Mouse (Mus musculus) myocyte (in vitro differentiated cells): Measurements from ENCODE around the gene Dusp28. TPM values are rescaled to one million over a fixed set of nuclear protein-coding genes. Genes with fewer than 3 reads are reported as not detected.

Source experiments
- H3K27me3 ChIP-seq: one replicate; pipeline ENCODE4 v1.6.1; 2011; ENCODE audit not compliant: control insufficient read depth, insufficient read depth, insufficient read length
- H3K36me3 ChIP-seq: one replicate; pipeline ENCODE4 v1.6.1; 2011; ENCODE audit not compliant: control insufficient read depth, insufficient read depth
- H3K4me2 ChIP-seq: one replicate; pipeline ENCODE4 v1.6.1; 2011; ENCODE audit warnings: low read depth, control low read depth
- H3K4me3 ChIP-seq: one replicate; pipeline ENCODE4 v1.5.1; 2011; ENCODE audit warnings: mild to moderate bottlenecking, control low read depth, moderate library complexity
- H3K79me2 ChIP-seq: one replicate; pipeline ENCODE4 v1.6.1; 2011; ENCODE audit not compliant: control insufficient read depth, insufficient read depth
- H3ac ChIP-seq: one replicate; pipeline ENCODE4 v1.6.1; 2011; ENCODE audit not compliant: control insufficient read depth, insufficient read length
- CEBPB ChIP-seq: IDR thresholded peaks from 2 replicates; pipeline ENCODE4 v1.6.1; 2011; ENCODE audit warnings: mild to moderate bottlenecking, moderate library complexity; ENCODE audit not compliant: poor library complexity, insufficient read depth, severe bottlenecking
- E2F4 ChIP-seq: IDR thresholded peaks from one replicate; pipeline ENCODE4 v1.6.1; 2011; ENCODE audit warnings: mild to moderate bottlenecking, control low read depth, moderate library complexity; ENCODE audit not compliant: insufficient read depth
- MAX ChIP-seq: IDR thresholded peaks from one replicate; pipeline ENCODE4 v1.6.1; 2011; ENCODE audit warnings: low read depth, mild to moderate bottlenecking, control low read depth
- MYOD1 ChIP-seq, 3 experiments: IDR thresholded peaks; one replicate each; pipeline ENCODE4 v1.6.1; 2011; ENCODE audit warnings: control low read depth in 2 of 3, low read depth in 2 of 3, mild to moderate bottlenecking in 2 of 3, moderate library complexity in 1 of 3; ENCODE audit not compliant: insufficient read length in 2 of 3, control insufficient read depth in 1 of 3
- MYOG ChIP-seq, 3 experiments: IDR thresholded peaks; one replicate each; pipeline ENCODE4 v1.6.1; 2011; ENCODE audit warnings: control low read depth in 2 of 3, low read depth in 2 of 3, mild to moderate bottlenecking in 2 of 3; ENCODE audit not compliant: insufficient read length in 2 of 3, control insufficient read depth in 1 of 3, insufficient read depth in 1 of 3
- POLR2A ChIP-seq: IDR thresholded peaks from one replicate; pipeline ENCODE4 v1.6.1; 2011; ENCODE audit warnings: low read depth, mild to moderate bottlenecking, control low read depth, moderate library complexity; ENCODE audit not compliant: insufficient read length
- POLR2AphosphoS2 ChIP-seq: IDR thresholded peaks from one replicate; pipeline ENCODE4 v1.6.1; 2011; ENCODE audit warnings: low read depth, control low read depth; ENCODE audit not compliant: insufficient read length
- REST ChIP-seq: IDR thresholded peaks from one replicate; pipeline ENCODE4 v1.6.1; 2011; ENCODE audit warnings: mild to moderate bottlenecking, control low read depth, moderate library complexity; ENCODE audit not compliant: insufficient read depth, insufficient read length
- SRF ChIP-seq: IDR thresholded peaks from one replicate; pipeline ENCODE4 v1.6.1; 2011; ENCODE audit warnings: low read depth; ENCODE audit not compliant: control insufficient read depth, insufficient read length
- TCF12 ChIP-seq: IDR thresholded peaks from one replicate; pipeline ENCODE4 v1.6.1; 2011; ENCODE audit warnings: mild to moderate bottlenecking, control low read depth; ENCODE audit not compliant: poor library complexity, insufficient read depth, severe bottlenecking
- TCF3 ChIP-seq: IDR thresholded peaks from one replicate; pipeline ENCODE4 v1.6.1; 2011; ENCODE audit warnings: low read depth, control low read depth; ENCODE audit not compliant: insufficient read length
- USF1 ChIP-seq: IDR thresholded peaks from one replicate; pipeline ENCODE4 v1.6.1; 2011; ENCODE audit warnings: low read depth, mild to moderate bottlenecking, control low read depth, moderate library complexity
- polyA plus RNA-seq: library from polyadenylated mRNA; unstranded; fragments of >200 nt; fragmentation: generic; extraction: Trizol; gene quantifications from one replicate; pipeline ENCODE4 v1.2.1, GENCODE M21; 2012; ENCODE audit warnings: missing spikeins

Dusp28 gene
- polyA plus RNA-seq, 1 experiment, result 40.9 TPM

- Histone ChIP-seq H3K4me3 (peak within 1 kb of the TSS; percentile 77), H3K4me2 (peak within 1 kb of the TSS; percentile 88), H3K79me2 (peaks cover 22% of the 10 kb centered on the region), H3K36me3 (no peaks in the 10 kb centered on the region), H3K27me3 (peaks cover 2% of the 10 kb centered on the region), H3ac (peak within 1 kb of the TSS; percentile 50)
- peak; percentile 48; the same call in 1 of the 2 replicates for TF ChIP-seq CEBPB
- TF ChIP-seq MYOG (IDR thresholded peaks at IDR 0.05; ENCODE audit: control insufficient read depth in 1 of 3, insufficient read depth in 1 of 3, insufficient read length in 2 of 3, low read depth in 2 of 3), result no peak
- TF ChIP-seq E2F4, result no peak
- peak; percentile 86 for TF ChIP-seq POLR2AphosphoS2
- TF ChIP-seq TCF3, result no peak
- peak in 1 of 3 experiments; percentile 9 for TF ChIP-seq MYOD1 (IDR thresholded peaks at IDR 0.05; ENCODE audit: control insufficient read depth in 1 of 3, insufficient read length in 2 of 3, low read depth in 2 of 3)
- no peak for TF ChIP-seq REST
- peak; percentile 95 for TF ChIP-seq USF1
- TF ChIP-seq TCF12, result no peak
- TF ChIP-seq POLR2A, result peak; percentile 69
- peak; percentile 50 for TF ChIP-seq MAX
Measured at GRCm38 (mm10) chr1:92934182-92934827, 27.5 kb downstream of the Dusp28 start, which contains the start of gene Capn10. TSS of gene Capn10 (plus strand) at chr1:92934376.

- Histone ChIP-seq H3K36me3 (no peaks in the 10 kb centered on the region), H3K79me2 (peaks cover 22% of the 10 kb centered on the region), H3ac (peak overlapping the region; percentile 50), H3K4me3 (peak overlapping the region; percentile 77), H3K4me2 (peak overlapping the region; percentile 88), H3K27me3 (no peaks in the 10 kb centered on the region)
- no peak for TF ChIP-seq MYOG (IDR thresholded peaks at IDR 0.05; ENCODE audit: control insufficient read depth in 1 of 3, insufficient read depth in 1 of 3, insufficient read length in 2 of 3, low read depth in 2 of 3)
Measured at GRCm38 (mm10) chr1:92935054-92935962, 28.5 kb downstream of the Dusp28 start.

- Histone ChIP-seq H3K79me2 (peaks cover 22% of the 10 kb centered on the region), H3K4me2 (peak overlapping the region; percentile 88), H3K27me3 (no peaks in the 10 kb centered on the region), H3K4me3 (peak overlapping the region; percentile 77), H3ac (no peak overlapping the region), H3K36me3 (no peaks in the 10 kb centered on the region)
- TF ChIP-seq TCF12, result no peak
- TF ChIP-seq SRF, result no peak
- no peak for TF ChIP-seq MAX
- TF ChIP-seq POLR2A, result no peak
- no peak for TF ChIP-seq MYOG (IDR thresholded peaks at IDR 0.05; ENCODE audit: control insufficient read depth in 1 of 3, insufficient read depth in 1 of 3, insufficient read length in 2 of 3, low read depth in 2 of 3)
- no peak for TF ChIP-seq CEBPB
- no peak for TF ChIP-seq TCF3
- no peak for TF ChIP-seq E2F4
- TF ChIP-seq REST, result no peak
- TF ChIP-seq MYOD1 (IDR thresholded peaks at IDR 0.05; ENCODE audit: control insufficient read depth in 1 of 3, insufficient read length in 2 of 3, low read depth in 2 of 3), result no peak
- TF ChIP-seq POLR2AphosphoS2, result no peak
- no peak for TF ChIP-seq USF1
Measured at GRCm38 (mm10) chr1:92935977-92936376, 29.2 kb downstream of the Dusp28 start.

GRCm38 (mm10) chr1:92936467-92936866, 29.7 kb downstream of the Dusp28 start:
- no peak overlapping the region for H3K4me2 ChIP-seq

More at GRCm38 (mm10) chr1:92936467-92936866, 29.7 kb downstream of the Dusp28 start:
- Histone ChIP-seq H3K27me3 (no peaks in the 10 kb centered on the region), H3K4me3 (peak overlapping the region; percentile 77), H3ac (no peak overlapping the region), H3K36me3 (peaks cover 2% of the 10 kb centered on the region), H3K79me2 (peaks cover 22% of the 10 kb centered on the region)
- TF ChIP-seq TCF12 (no peak), E2F4 (no peak), MAX (no peak), TCF3 (no peak), REST (no peak), POLR2AphosphoS2 (no peak), SRF (no peak), CEBPB (no peak), MYOG (IDR thresholded peaks at IDR 0.05; ENCODE audit: control insufficient read depth in 1 of 3, insufficient read depth in 1 of 3, insufficient read length in 2 of 3, low read depth in 2 of 3) (no peak), USF1 (no peak), MYOD1 (IDR thresholded peaks at IDR 0.05; ENCODE audit: control insufficient read depth in 1 of 3, insufficient read length in 2 of 3, low read depth in 2 of 3) (no peak), POLR2A (no peak)
